Mouse (Mus musculus) layer of hippocampus, postnatal 36 days (tissue): Measurements from ENCODE around the gene Tekt5. TPM values are rescaled to one million over a fixed set of nuclear protein-coding genes. Genes with fewer than 3 reads are reported as not detected.

Source experiments
- DNase-seq, 2 experiments: peaks; one replicate each; pipeline ENCODE4 v3.0.0; 2022
- total RNA-seq, 2 experiments: library from RNA; stranded (reverse); gene quantifications; 2 replicates each; pipeline ENCODE4 v1.2.3; 2021

Gene Tekt5
- total RNA-seq, 2 experiments from 2014 or later: 5.2 to 5.5 TPM

DNA sequence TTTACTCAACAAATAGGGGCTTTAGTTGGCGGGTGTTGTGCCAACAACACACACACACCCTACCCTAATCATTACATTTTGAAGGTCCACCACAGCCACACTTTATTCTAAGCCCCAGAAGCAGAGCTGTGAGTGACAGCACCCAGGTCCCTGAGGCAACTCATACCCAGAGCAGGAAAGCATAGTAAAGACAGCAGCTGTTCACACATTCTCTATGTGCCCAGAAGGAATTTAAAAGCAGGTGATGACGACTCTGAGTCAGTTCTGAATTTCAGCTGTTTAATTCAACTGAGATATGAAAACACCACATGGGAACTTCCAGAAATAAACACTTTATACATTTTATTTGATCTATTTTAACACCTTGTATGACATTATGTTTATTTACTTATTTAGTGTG, 15.8 kb downstream of the Tekt5 start:
- no peak for DNase-seq

DNA sequence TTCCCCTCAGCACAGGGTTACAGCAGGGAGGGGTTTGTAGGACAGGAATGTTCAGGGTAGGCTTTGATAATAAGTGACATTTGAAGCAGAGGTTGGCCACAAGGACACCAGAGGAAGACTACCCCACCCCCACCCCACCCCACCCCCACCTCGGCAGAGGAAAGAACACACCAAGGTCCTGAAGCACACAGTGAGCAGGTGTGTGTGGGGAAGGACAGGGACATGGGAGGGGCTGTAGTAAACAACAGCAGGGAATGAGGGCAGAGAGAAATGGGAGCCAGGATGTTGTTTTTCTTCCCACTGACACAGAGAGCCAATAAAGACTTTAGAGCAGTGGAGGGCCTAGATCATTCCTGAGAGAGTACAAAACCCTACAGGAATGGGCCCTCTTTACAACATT, 18.0 kb downstream of the Tekt5 start:
- no peak for DNase-seq

DNA sequence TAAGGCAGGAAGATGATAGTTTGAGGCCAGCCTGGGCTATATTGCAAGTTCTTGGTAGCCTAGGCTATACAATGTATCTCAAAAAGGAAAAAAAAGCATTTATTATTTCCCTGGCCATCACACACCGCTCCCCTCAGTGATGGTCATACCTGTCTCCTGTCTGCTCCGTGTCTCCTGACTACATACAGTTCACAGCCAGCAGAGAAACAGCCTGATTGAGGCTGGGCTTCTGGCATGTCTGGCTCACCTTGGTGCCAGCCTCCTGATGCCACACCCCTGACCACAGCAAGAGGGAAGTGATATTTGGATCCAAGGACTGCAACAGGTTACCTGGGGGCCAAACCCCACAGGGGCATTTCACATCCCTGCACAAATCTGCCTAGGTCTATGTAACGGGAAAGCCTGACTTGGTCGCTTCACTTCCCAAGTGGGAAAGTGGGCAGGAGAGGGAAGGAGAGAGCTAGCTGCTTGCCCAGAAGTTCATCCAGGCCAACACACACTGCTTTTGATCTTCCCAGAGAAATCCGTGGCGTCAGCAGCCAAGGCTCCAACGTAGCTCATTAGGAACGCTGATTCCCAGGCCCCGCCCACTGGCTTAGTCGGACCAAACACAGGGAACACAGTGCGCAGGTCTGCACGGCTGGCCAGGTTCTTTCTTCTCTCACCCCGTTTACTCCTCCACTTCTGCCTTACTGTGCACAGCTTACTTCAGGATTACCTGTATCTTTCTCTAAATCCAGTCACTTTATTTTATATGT, 20.9 kb downstream of the Tekt5 start:
- no peak for DNase-seq

DNA sequence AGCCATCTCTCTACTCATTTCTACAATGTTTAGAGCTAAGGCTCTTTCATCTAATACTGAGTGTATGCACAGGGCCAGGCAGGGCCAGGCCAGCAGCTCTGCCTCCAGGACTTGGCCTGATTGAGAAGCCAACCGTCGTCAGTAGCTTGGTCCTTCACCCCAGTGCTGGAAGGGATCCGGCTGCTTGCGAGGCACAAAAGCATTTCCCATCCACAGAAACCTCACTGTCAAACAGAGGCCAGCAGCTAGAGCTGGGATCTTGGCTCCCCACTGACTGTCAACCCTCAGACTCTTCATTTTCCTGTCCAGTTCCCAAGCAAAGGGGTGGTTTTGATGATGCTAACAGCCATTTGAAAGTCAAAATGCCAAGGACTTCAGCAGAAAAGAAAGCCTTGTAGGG, 22.9 kb downstream of the Tekt5 start:
- no peak for DNase-seq

DNA sequence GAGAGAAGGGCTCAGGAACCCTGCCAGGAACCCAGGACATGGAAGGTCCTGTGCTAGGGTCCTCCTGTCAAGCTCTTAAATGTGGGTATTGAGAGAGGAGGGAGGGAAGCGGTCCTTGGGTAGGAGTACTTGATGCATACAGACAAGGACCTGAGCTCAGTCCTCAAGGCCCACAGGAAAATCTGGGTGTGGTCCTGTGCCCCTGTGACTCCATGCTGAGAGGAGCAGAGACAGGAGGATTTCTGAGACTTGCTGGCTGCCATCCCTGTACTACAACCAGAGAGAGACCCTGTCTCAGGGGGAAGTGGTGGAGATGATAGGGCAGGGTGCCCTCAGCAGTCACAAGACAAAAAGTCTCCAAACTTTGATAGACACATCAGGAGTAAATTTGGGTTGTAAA, 25.3 kb downstream of the Tekt5 start:
- no peak for DNase-seq

DNA sequence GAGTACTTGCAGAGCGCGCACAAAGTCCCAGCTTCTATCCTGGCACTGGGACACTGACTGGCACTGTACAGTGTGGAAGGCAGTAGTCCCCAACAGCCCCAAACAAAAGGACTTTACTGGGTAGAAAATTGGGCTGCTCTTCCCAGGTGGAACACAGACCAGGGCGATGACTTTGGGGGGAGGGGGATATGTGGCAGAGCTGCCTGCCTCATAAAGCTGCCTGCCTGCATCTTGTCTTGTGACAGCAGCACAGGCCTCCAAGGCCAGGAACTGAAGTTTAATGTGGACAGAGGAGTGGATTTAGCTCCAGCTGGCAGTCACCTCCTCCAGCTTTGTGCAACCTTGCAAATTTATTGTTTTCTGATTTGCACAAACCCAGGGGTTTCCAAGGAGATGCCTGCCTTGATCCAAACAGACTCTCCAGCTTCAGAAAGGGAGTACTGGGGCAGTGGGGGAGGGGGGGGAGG, 25.8 kb downstream of the Tekt5 start:
- peak; percentile 24 to 31 for DNase-seq

DNA sequence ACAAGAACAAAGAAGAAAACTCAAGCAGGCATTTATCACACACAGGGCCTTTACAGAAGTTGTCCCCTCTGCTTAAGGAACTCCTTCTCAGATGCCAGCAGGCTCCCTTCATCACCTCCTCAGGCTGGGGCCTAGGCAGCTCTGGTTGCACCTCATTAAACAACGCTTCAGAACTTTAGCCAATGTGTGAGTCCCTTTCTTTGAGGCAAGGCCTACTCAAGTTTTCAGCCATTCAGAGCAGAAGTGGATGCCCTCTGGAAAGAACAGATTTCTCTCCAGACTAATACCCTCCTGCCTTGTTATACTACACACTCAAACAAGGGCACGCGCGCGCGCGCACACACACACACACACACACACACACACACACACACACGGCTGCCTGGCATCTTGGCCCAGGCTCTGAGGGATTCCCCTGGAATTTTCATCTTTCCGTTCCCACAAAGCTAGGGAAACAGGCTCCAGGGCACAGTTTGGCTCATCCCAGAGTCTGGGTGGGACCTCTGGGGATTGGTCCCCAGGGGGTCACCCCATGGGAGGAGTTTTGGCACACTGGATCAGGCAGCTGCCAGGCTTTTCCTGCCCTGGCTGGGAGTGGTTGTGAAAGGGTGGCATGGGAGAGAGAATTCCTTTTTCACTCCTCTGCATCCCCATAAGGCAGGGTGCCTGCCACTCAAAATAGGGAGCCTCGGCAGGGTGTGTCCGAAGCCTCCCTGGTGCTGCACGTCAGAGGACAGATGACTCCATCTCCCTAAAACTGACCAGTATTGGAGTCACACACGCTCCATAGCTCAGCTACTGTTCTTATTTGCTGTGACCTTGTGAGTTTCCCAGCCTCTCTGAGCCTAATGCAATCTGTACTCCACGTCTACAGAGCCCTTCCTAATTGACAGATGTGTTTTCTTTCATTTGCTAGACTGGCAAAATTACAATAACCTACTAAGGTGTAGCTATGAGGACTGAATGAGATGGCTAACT, 28.8 kb downstream of the Tekt5 start:
- DNase-seq: peak; percentile 31 to 62

DNA sequence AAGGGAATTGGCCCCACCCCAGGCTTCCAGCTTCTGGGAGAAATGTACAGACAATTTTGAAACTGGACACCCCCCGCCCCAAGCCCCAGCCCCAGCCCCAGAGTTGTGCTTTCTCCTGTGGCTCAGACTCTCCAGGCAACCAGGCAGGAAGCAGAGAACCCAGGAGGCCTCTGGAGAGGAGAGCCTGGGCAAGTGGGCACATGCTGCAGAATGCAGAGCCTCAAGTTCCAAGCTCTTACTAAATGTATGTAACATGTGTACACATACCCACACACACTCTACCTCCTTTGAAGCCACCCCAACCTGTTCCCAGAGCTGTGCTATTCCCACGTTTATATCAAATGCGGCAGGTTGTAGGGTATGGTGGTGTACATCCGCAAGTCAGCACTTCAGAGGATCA, 29.5 kb downstream of the Tekt5 start:
- no peak for DNase-seq

DNA sequence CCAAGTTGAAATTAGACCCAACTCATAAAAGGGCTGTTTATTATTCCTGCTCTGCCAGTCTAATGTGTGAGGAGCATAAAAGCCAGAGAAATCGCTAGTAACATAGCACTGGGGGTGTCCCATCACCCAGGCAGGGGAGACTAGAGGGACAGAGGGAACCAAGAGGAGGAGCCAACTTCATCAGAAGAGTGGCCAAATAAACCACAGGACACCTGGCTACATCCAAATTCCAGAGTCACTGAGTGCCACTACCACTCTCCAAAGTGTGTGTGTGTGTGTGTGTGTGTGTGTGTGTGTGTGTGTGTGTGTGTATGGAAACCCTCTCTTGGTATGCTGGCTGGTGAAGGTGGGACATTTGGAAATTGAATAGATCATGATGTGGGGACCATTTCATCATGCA, 32.2 kb downstream of the Tekt5 start:
- no peak for DNase-seq

DNA sequence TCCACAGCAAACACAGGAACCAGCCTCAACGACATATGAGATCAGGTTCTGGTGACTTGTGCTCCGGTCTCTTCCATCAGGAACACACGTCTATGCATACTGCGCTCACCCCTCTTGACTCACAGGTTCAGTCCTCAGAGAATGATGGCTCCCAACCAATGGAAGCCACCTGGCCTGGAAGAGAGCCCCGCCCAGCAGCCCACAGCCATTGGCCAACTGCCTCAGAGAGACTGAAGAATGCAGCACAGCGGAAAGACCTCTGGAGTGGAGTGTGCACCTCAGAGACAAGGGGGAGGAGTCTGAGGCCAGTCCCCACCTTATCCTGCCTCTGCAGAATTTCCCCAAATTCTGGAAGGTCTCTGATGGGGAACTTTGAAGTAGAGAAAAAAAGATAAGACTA, 36.0 kb downstream of the Tekt5 start:
- DNase-seq: no peak

DNA sequence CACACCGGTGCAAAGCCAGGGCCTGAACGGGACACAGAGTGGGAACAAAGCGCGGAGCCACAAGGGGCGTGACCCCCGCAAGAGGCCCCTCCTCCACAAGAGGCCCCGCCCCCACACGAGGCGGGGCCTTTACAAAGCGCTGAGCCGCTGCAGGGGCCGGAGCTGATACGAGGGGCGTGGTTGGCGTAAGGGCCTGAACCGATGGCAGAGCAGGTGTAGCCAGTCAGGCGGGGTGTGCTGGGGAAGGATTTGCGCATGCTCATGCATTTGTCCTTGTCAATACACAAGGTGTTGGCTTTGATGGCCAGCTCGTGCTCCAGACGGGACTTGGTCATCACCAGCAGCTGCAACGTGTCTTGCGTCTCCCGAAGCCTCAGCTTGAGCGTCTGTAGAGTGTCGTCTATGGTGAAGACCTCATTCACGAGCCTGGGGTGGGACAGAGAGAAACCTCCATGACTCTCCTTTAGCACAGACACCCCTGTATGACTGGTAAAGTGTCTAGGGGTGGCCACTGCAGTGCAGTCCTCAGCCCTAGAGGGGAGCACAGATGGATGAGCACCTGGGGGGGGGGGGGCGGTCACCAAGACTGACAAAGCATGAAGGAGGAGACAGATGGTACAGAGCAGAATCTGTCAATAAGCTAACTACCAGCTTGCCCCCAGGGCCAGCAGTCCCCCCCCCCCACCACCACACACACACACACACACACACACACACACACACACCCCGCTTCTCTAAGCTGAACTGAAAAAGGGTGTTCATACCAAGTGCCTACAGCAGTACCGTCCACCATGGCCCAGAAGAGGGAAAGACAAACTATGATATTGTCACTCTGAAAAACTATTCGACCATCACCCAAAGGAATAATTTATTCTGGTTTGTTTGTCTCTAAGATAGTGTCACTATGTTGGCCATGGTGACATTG, 37.0 kb downstream of the Tekt5 start:
- no peak for DNase-seq

DNA sequence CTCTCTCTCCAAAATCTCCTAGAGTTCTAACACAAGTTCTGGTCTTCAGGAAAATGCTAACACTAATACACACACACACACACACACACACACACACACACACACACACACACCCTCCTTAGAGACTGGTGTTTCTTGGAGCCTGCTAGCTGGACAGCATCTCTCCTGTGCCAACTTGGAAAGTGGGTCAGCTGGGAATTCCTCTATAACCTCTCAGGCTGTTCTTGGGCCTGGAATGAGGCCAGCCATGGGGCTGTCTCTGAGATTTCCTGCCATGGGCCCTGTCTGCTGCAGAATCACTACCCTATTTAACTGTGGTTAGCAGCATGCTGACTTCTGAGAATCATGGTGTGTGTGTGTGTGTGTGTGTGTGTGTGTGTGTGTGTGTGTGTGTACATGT, 40.3 kb downstream of the Tekt5 start:
- no peak for DNase-seq

DNA sequence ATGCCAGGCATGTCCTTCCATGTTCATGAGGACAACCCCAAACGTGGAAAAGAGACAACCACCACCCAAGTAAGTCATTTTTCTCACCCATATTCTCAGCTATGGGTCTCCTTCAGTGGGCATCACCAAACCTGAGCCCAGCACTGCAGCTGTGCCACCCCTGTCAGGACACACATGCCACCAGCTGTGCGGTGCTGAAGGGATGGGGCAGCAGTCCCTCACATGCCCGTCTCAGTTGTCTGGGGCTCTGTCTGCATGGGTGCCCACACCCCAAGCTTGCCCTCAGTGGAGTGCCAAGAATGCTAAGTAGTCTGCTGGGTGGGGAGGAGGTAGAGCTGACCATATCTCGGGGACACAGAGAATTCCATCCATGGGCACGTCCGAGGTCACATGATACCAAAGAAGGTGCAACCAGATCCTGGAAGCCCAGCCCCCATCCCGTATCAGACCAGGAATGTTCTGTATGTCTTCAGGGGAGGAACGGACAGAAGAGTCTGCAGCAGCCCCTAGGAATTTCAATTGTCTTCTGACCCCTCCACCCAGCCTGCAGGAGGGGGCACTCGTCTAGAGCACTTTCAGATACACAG, 44.1 kb downstream of the Tekt5 start:
- DNase-seq: no peak

DNA sequence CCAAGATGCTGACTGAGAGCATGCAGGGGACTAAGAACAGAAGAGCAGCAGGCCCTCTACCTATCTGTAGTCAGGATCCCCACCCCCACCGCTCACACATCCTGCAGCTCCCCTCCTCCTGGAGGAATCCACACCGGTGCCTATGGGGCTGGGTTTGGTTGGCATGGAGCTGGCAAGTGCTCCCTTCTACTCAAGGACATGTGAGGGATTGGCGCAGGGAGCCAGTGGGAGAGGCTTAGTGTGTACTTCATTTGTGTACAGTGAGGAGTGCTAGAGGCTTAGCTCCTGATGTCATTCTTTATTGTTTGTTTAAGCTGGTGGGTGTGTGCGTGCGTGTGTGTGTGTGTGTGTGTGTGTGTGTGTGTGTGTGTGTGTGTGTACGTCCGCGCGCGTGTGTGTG, 45.4 kb downstream of the Tekt5 start:
- DNase-seq: no peak

DNA sequence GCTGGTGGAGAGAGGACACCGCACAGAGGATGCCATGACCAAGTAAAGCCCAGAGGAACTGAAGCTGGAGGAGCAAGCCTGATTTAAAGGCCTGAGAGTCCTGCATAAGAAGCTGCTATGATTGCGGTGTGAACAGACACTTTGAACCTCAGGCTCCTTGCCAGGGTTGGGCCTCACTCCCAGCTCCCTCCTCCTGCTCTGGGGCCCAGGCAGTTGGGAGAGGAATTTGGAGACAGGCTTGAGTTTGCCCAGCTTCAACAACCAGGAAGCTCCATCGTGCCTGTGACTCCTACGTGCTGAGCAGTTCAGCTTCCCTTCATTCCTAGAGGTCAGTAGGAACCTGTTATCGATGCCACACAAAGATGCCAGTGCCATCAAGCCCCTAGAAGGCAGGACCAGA, 45.9 kb downstream of the Tekt5 start:
- no peak for DNase-seq

DNA sequence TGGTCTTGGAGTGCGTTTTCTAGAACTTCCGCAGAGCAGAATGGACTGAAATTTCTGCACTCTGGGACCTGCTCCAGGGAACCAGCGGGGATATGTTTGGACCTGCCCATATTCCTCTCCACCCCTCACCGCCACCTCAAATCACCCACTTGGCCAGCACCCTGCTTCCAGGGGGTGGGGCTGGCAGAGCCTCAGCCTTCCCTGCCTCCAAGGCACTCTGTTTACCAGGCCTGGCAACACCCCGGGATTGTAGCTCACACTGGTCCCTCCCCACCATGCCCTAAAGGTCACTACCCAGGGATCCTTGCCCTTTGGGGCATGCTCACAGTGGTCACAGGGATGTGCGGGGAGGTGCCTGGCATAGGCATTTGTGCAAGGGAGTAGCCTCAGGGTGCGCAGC, 47.7 kb downstream of the Tekt5 start:
- DNase-seq: peak in 1 of 2 experiments; percentile 27

DNA sequence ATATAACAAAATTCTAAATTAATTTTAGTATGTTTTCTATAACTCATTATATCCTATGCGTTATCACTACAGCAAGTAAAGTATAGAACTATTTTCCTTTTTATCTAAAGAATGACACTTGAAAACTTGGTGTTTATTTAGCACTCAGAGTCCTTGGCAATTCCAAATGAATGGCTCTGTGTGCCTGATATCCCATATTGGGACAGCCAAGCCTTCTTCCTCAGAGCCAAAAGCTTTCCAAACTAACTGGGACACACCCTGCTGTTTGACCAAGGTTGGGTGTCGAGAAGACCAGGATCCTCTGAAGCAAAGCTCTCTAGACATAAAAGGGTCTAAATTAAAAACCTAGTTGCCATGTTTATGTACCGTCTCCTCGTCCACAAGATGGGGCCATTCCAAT, 54.2 kb downstream of the Tekt5 start:
- no peak for DNase-seq

DNA sequence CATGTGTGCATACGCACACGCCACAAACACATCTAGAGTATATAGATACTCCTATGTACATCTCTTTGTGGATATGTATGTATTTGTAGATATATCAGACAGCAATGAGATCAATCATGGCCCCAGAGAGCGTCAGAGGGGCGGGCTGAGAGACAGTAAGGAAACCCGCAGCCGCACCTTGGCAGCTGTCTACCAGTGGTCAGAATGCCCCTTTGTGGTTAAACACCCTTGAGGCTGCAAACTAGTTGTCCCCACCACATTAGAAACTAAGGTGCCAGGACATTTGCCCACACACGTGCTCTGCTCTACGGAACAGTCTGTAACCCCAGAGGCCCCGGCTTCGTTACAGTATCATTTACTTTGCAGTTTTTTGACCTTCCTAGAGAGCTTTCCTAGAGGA, 55.4 kb downstream of the Tekt5 start:
- DNase-seq: no peak

DNA sequence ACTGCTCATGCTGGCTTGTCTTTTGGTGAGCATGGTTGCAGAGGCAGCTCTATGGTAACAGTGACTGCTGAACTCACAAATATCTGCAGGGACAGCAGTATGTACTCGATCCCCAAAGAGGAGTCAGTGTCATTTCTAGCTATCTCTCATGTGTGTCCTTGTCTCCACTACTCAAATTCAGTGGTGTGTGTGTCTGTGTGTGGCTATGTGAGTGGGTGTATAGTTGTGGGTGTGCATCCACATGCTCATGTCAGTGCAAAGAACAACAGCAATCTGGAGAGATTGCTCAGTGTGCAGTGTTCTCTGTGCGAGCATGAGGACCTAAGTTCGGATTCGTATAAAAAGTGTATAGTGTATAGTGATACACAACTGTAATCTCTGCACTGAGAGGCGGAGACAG, 56.7 kb downstream of the Tekt5 start:
- DNase-seq: peak; percentile 28 to 41

DNA sequence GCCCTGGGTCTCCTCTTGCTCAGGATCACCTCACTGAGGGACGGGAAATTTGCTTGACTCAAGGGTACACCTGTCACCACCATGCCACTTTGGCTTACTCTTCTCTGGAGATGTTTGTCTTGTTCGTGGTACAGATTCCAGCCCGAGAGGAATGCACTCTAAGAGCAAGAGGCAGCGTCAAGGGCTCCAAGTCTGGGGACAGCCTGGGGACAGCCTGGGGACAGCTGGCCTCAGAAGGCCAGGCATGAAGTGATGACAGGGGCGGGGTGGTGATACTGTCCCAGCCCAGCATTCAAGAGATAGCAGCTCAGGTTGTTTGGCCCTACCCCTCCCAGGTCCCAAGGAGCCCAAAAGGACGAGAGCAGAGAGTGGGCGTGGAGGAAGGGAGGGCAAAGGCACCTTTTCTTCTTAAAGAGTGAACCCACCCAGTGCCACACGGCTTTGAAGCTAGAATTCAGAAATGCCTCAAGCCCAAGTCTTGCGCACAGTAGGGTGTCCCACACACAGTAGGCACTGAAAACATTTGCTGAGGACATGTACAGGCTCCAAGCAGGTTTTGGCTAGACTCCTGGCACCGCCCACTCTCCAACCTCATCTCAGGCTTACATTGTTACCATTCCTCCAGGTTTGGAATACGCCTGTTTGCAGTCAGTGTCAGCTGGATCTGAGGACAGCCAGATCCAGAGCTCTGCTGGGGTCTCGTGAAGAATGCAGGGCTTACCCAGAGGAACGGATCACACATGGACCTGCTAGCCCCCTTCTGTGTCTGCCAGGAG, 57.7 kb downstream of the Tekt5 start:
- DNase-seq: no peak
